Mouse (Mus musculus) v-Abl transformed pro-B cells (cell line): ENCODE measurements around the gene Olfr56.
"Not testable (repeated sequence)": the region's sequence is repeated elsewhere in the genome, so short reads cannot be mapped to it uniquely, and the experiment has no call there.

Experiments used
- in situ Hi-C, 2 experiments: fragments of 400-800 bp; cut with MboI; formaldehyde crosslinking; loops; one replicate each; pipeline ENCODE4 v1.15.1; 2025; ENCODE audit not compliant: unreplicated experiment in 2 of 2

Olfr56 gene

GRCm38 (mm10) chr11:48978240-48978939 is at the start of gene Olfr56:
Gene Olfr56 (plus strand): TSS chr11:48978889.
- in situ Hi-C loops: loop anchor here in 1 of 2 experiments (25.0 kb wide), 1 partner anchor 109 kb away; the partner anchor contains the start of gene Ifi47

- in situ Hi-C loops: not testable (repeated sequence)
These were observed 45.3 kb upstream of the Olfr56 start for GRCm38 (mm10) chr11:48933422-48933821.

- in situ Hi-C loops: not testable (repeated sequence)
These were observed 44.8 kb upstream of the Olfr56 start for GRCm38 (mm10) chr11:48933923-48934322.

- in situ Hi-C loops: not testable (repeated sequence)
These were observed 43.4 kb upstream of the Olfr56 start for GRCm38 (mm10) chr11:48935291-48935690.

GRCm38 (mm10) chr11:48939286-48939685 is 39.4 kb upstream of the Olfr56 start:
- in situ Hi-C loops: not testable (repeated sequence)

- in situ Hi-C loops: not testable (repeated sequence)
These were observed 32.6 kb upstream of the Olfr56 start, which contains the start of gene Psme2b for GRCm38 (mm10) chr11:48946090-48946489. Gene Psme2b (minus strand): TSS chr11:48946190.

GRCm38 (mm10) chr11:48974686-48975085 is 4.0 kb upstream of the Olfr56 start:
- in situ Hi-C loops: loop anchor here in 1 of 2 experiments (25.0 kb wide), 1 partner anchor 113 kb away; the partner anchor contains the start of gene Ifi47

GRCm38 (mm10) chr11:48979251-48979650 is 562 bp downstream of the Olfr56 start, which contains the start of gene 9930111J21Rik1:
Gene 9930111J21Rik1 (minus strand): TSS chr11:48979398.
- in situ Hi-C loops: loop anchor here in 1 of 2 experiments (25.0 kb wide), 1 partner anchor 108 kb away; the partner anchor contains the start of gene Ifi47

- in situ Hi-C loops: loop anchor here in 1 of 2 experiments (25.0 kb wide), 1 partner anchor 107 kb away; the partner anchor contains the start of gene Ifi47
These were observed 1.4 kb downstream of the Olfr56 start for GRCm38 (mm10) chr11:48980052-48980451.

- in situ Hi-C loops: loop anchor here in 1 of 2 experiments (25.0 kb wide), 1 partner anchor 104 kb away; the partner anchor contains the start of gene Ifi47
These were observed 4.2 kb downstream of the Olfr56 start for GRCm38 (mm10) chr11:48982848-48983247.

GRCm38 (mm10) chr11:48988219-48988618 is 9.5 kb downstream of the Olfr56 start:
- in situ Hi-C loops: loop anchor here in 1 of 2 experiments (25.0 kb wide), 1 partner anchor 99 kb away; the partner anchor contains the start of gene Ifi47

GRCm38 (mm10) chr11:48989981-48990380 is 11.3 kb downstream of the Olfr56 start:
- in situ Hi-C loops: loop anchor here (10.0 to 25.0 kb wide), 2 partner anchors 95 to 97 kb away; partner anchors contain the start of gene Ifi47 (in 1 of the 2)

GRCm38 (mm10) chr11:48991740-48992520 is 13.2 kb downstream of the Olfr56 start, which contains the start of gene Gm12185:
Gene Gm12185 (minus strand): TSS chr11:48992226.
- in situ Hi-C loops: loop anchor here (10.0 to 25.0 kb wide), 2 partner anchors 93 to 95 kb away; partner anchors contain the start of gene Ifi47 (in 1 of the 2)

GRCm38 (mm10) chr11:48993296-48993695 is 14.6 kb downstream of the Olfr56 start:
- in situ Hi-C loops: loop anchor here (10.0 to 25.0 kb wide), 2 partner anchors 92 to 94 kb away; partner anchors contain the start of gene Ifi47 (in 1 of the 2)

- in situ Hi-C loops: loop anchor here (10.0 to 25.0 kb wide), 2 partner anchors 91 to 93 kb away; partner anchors contain the start of gene Ifi47 (in 1 of the 2)
These were observed 15.3 kb downstream of the Olfr56 start, which contains the start of gene Tgtp1 for GRCm38 (mm10) chr11:48994018-48994417. Gene Tgtp1 (minus strand): TSS chr11:48994172.

- in situ Hi-C loops: not testable (repeated sequence)
These were observed 21.7 kb downstream of the Olfr56 start for GRCm38 (mm10) chr11:49000411-49000810.

GRCm38 (mm10) chr11:49006317-49006716 is 27.6 kb downstream of the Olfr56 start:
- in situ Hi-C loops: not testable (repeated sequence)

GRCm38 (mm10) chr11:49006785-49007184 is 28.1 kb downstream of the Olfr56 start:
- in situ Hi-C loops: not testable (repeated sequence)

- in situ Hi-C loops: not testable (repeated sequence)
These were observed 33.4 kb downstream of the Olfr56 start for GRCm38 (mm10) chr11:49012074-49012473.

GRCm38 (mm10) chr11:49050064-49050463 is 71.4 kb downstream of the Olfr56 start:
- in situ Hi-C loops: not testable (repeated sequence)
